Mouse (Mus musculus) MEL (cell line): ENCODE results near the gene Ndel1. TPM values are rescaled to one million over a fixed set of nuclear protein-coding genes. Genes with fewer than 3 reads are reported as not detected.

Source experiments
- DNase-seq: peaks from one replicate; pipeline ENCODE4 v3.0.0; 2011; ENCODE audit warnings: low read depth, low spot score
- H3K27ac ChIP-seq: 2 replicates; pipeline ENCODE4 v1.5.1; 2012; ENCODE audit warnings: low read depth, mild to moderate bottlenecking, control low read depth, low read length, moderate library complexity; ENCODE audit not compliant: control insufficient read depth
- H3K27me3 ChIP-seq, 2 experiments: fragments of 150-350 bp in 1 of 2; sonication (generic) in 1 of 2; 2 replicates each; pipeline ENCODE4 v1.6.1; 2012; ENCODE audit warnings: low read length in 2 of 2, mild to moderate bottlenecking in 2 of 2, improper control_type of control experiment in 1 of 2, moderate library complexity in 1 of 2; ENCODE audit not compliant: insufficient read depth in 2 of 2, control insufficient read depth in 1 of 2
- H3K36me3 ChIP-seq, 2 experiments: 2 replicates each; pipeline ENCODE4 v1.6.1; 2012 to 2014; ENCODE audit warnings: low read length in 2 of 2, improper control_type of control experiment in 1 of 2, inconsistent platforms in 1 of 2, mild to moderate bottlenecking in 1 of 2; ENCODE audit not compliant: insufficient read depth in 2 of 2, control insufficient read depth in 1 of 2
- H3K4me1 ChIP-seq, 2 experiments: fragments of 150-350 bp in 1 of 2; sonication (generic) in 1 of 2; 2 replicates each; pipeline ENCODE4 v1.6.1; 2012; ENCODE audit warnings: low read length in 2 of 2, improper control_type of control experiment in 1 of 2, mild to moderate bottlenecking in 1 of 2; ENCODE audit not compliant: insufficient read depth in 2 of 2, control insufficient read depth in 1 of 2
- H3K4me3 ChIP-seq, 2 experiments: fragments of 150-350 bp in 1 of 2; sonication (generic) in 1 of 2; 2 replicates each; pipeline ENCODE4 v1.5.1; 2012; ENCODE audit warnings: low read depth in 2 of 2, low read length in 2 of 2, mild to moderate bottlenecking in 2 of 2, moderate library complexity in 2 of 2, control low read depth in 1 of 2, improper control_type of control experiment in 1 of 2; ENCODE audit not compliant: control insufficient read depth in 1 of 2, insufficient read depth in 1 of 2
- H3K79me2 ChIP-seq: 2 replicates; pipeline ENCODE4 v1.6.1; 2012; ENCODE audit warnings: mild to moderate bottlenecking, low read length, moderate library complexity; ENCODE audit not compliant: control insufficient read depth, poor library complexity, insufficient read depth
- H3K9ac ChIP-seq: 2 replicates; pipeline ENCODE4 v1.6.1; 2012; ENCODE audit warnings: low read depth, mild to moderate bottlenecking, control low read depth, low read length, moderate library complexity; ENCODE audit not compliant: control insufficient read depth, poor library complexity, severe bottlenecking
- H3K9me3 ChIP-seq: fragments of 150-350 bp; sonication (generic); replicated peaks from 2 replicates; pipeline ENCODE4 v1.6.1; 2012; ENCODE audit warnings: mild to moderate bottlenecking, low read length, improper control_type of control experiment, moderate library complexity; ENCODE audit not compliant: insufficient read depth
- BHLHE40 ChIP-seq: IDR thresholded peaks from 2 replicates; pipeline ENCODE4 v1.6.1; 2012; ENCODE audit warnings: low read depth, mild to moderate bottlenecking, inconsistent platforms, low read length, improper control_type of control experiment, borderline replicate concordance
- CHD2 ChIP-seq: IDR thresholded peaks from 2 replicates; pipeline ENCODE4 v1.6.1; 2011; ENCODE audit warnings: low read length, improper control_type of control experiment
- ELF1 ChIP-seq: IDR thresholded peaks from 2 replicates; pipeline ENCODE4 v1.6.1; 2014; ENCODE audit warnings: low read depth, mild to moderate bottlenecking, inconsistent platforms, low read length, improper control_type of control experiment, moderate library complexity
- GABPA ChIP-seq: IDR thresholded peaks from 2 replicates; pipeline ENCODE4 v1.6.1; 2012; ENCODE audit warnings: low read depth, mild to moderate bottlenecking, inconsistent platforms, low read length, improper control_type of control experiment, moderate library complexity
- HCFC1 ChIP-seq: IDR thresholded peaks from 2 replicates; pipeline ENCODE4 v1.6.1; 2012; ENCODE audit warnings: low read depth, mild to moderate bottlenecking, inconsistent platforms, low read length, improper control_type of control experiment, moderate library complexity
- JUND ChIP-seq: IDR thresholded peaks from 2 replicates; pipeline ENCODE4 v1.6.1; 2011; ENCODE audit warnings: low read depth, mild to moderate bottlenecking, improper control_type of control experiment, low read length
- KAT2A ChIP-seq: conservative IDR thresholded peaks from 2 replicates; pipeline ENCODE4 v1.6.1; 2012; ENCODE audit warnings: low read depth, low read length, improper control_type of control experiment, inconsistent platforms
- MAX ChIP-seq: IDR thresholded peaks from 2 replicates; pipeline ENCODE4 v1.6.1; 2011; ENCODE audit warnings: low read length, improper control_type of control experiment
- MAZ ChIP-seq: IDR thresholded peaks from 2 replicates; pipeline ENCODE4 v1.6.1; 2012; ENCODE audit warnings: low read depth, mild to moderate bottlenecking, inconsistent platforms, low read length, improper control_type of control experiment
- MYC ChIP-seq: IDR thresholded peaks from 2 replicates; pipeline ENCODE4 v1.6.1; 2011; ENCODE audit warnings: low read depth, mild to moderate bottlenecking, low read length, improper control_type of control experiment, moderate library complexity
- NELFE ChIP-seq: IDR thresholded peaks from 2 replicates; pipeline ENCODE4 v1.6.1; 2011; ENCODE audit warnings: low read depth, low read length, improper control_type of control experiment
- POLR2A ChIP-seq, 2 experiments: IDR thresholded peaks; 2 replicates each; pipeline ENCODE4 v1.6.1; 2011 to 2012; ENCODE audit warnings: low read length in 2 of 2, mild to moderate bottlenecking in 2 of 2, control low read depth in 1 of 2, improper control_type of control experiment in 1 of 2, low read depth in 1 of 2, moderate library complexity in 1 of 2; ENCODE audit not compliant: control insufficient read depth in 1 of 2, insufficient read depth in 1 of 2, poor library complexity in 1 of 2
- POLR2AphosphoS2 ChIP-seq: IDR thresholded peaks from 2 replicates; pipeline ENCODE4 v1.6.1; 2011; ENCODE audit warnings: low read length, improper control_type of control experiment
- RCOR1 ChIP-seq: IDR thresholded peaks from 2 replicates; pipeline ENCODE4 v1.6.1; 2012; ENCODE audit warnings: low read depth, mild to moderate bottlenecking, inconsistent platforms, low read length, improper control_type of control experiment
- SIN3A ChIP-seq: IDR thresholded peaks from 2 replicates; pipeline ENCODE4 v1.6.1; 2012; ENCODE audit warnings: low read length, improper control_type of control experiment, inconsistent platforms
- SMC3 ChIP-seq: IDR thresholded peaks from 2 replicates; pipeline ENCODE4 v1.6.1; 2011; ENCODE audit warnings: low read depth, low read length, improper control_type of control experiment
- TAL1 ChIP-seq: IDR thresholded peaks from 2 replicates; pipeline ENCODE4 v1.6.1; 2012; ENCODE audit warnings: mild to moderate bottlenecking, inconsistent platforms, low read length, moderate library complexity, mixed read lengths
- TBP ChIP-seq: IDR thresholded peaks from 2 replicates; pipeline ENCODE4 v1.8.0; 2011; ENCODE audit warnings: low read depth, low read length, improper control_type of control experiment
- TCF12 ChIP-seq: IDR thresholded peaks from 2 replicates; pipeline ENCODE4 v1.6.1; 2014; ENCODE audit warnings: low read depth, mild to moderate bottlenecking, inconsistent platforms, low read length, improper control_type of control experiment, moderate library complexity
- UBTF ChIP-seq: IDR thresholded peaks from 2 replicates; pipeline ENCODE4 v1.6.1; 2012; ENCODE audit warnings: low read depth, mild to moderate bottlenecking, inconsistent platforms, low read length, improper control_type of control experiment, moderate library complexity, borderline replicate concordance; ENCODE audit not compliant: insufficient read depth
- USF1 ChIP-seq: IDR thresholded peaks from 2 replicates; pipeline ENCODE4 v1.6.1; 2014; ENCODE audit warnings: low read depth, mild to moderate bottlenecking, inconsistent platforms, low read length, improper control_type of control experiment, moderate library complexity
- USF2 ChIP-seq, 2 experiments: IDR thresholded peaks; 2 replicates each; pipeline ENCODE4 v1.6.1; 2011 to 2012; ENCODE audit warnings: improper control_type of control experiment in 2 of 2, low read length in 2 of 2, borderline replicate concordance in 1 of 2, inconsistent platforms in 1 of 2, low read depth in 1 of 2, mild to moderate bottlenecking in 1 of 2; ENCODE audit not compliant: insufficient read depth in 1 of 2
- ZC3H11A ChIP-seq: IDR thresholded peaks from 2 replicates; pipeline ENCODE4 v1.6.1; 2012; ENCODE audit warnings: low read depth, mild to moderate bottlenecking, inconsistent platforms, low read length, improper control_type of control experiment
- ZMIZ1 ChIP-seq: IDR thresholded peaks from 2 replicates; pipeline ENCODE4 v1.6.1; 2012; ENCODE audit warnings: low read depth, mild to moderate bottlenecking, inconsistent platforms, low read length, improper control_type of control experiment, moderate library complexity
- ZNF384 ChIP-seq: IDR thresholded peaks from 2 replicates; pipeline ENCODE4 v1.6.1; 2012; ENCODE audit warnings: low read depth, mild to moderate bottlenecking, inconsistent platforms, low read length, improper control_type of control experiment
- polyA plus RNA-seq, 2 experiments: library from polyadenylated mRNA; stranded (reverse) in 1 of 2; unstranded in 1 of 2; fragments of >175 nt in 1 of 2; fragments of >200 nt in 1 of 2; gene quantifications; 2 replicates each; pipeline versions ENCODE4 v1.2.1 to v1.2.4; 2012; ENCODE audit warnings: low replicate concordance in 2 of 2, low read depth in 1 of 2; ENCODE audit not compliant: insufficient read length in 2 of 2, insufficient read depth in 1 of 2, missing spikeins in 1 of 2
- total RNA-seq: library from RNA; depleted of rRNA; stranded (reverse); fragments of 300-350 nt; gene quantifications from 2 replicates; pipeline ENCODE4 v1.2.3, GENCODE M21; 2012

Gene Ndel1
- total and polyA plus RNA-seq, 3 experiments, result 55.0 to 70.7 (median 61.2) TPM

DNA sequence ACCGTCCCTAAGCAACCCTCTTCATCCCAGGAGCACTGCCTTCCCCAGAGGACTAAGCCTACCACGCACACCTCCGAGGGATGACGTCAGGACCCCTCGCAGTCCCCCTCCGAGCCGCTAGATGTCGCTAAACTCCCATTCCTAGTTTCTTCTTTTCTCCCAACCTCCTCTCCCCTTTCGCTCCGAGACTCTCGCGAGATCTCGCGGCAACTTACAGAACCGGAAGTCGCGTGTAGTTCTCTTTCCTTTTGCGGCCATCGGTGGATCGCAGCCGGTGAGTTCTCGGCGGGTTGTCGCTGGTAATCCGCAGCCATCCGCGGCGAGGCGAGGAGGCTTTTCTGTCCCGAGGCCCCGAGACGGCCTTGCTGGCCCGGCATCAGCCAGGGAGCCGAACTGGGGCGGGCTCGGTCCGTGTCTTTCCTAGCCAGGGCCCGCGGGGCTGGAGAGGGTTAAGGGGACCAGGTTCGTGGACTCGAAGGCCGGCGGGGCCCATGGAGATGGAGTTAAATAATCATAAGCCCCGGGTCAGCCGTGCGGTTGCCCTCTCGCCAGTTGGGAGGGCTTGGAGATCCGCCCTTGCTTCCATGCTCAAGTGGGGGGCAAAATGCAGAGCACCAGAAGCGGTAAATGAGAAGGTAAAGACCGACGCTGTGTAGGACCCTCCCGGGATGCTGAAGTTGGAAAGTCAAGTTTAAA, 29.8 kb upstream of the Ndel1 start, which contains the start of gene Rpl26 (continued):
- TF ChIP-seq MYC, result peak; percentile 80; the same call in 1 of the 2 replicates
- TF ChIP-seq TBP, result peak; percentile 99
- TF ChIP-seq BHLHE40, result peak; percentile 41; the same call in 1 of the 2 replicates
- peak; percentile 96 for TF ChIP-seq POLR2AphosphoS2

DNA sequence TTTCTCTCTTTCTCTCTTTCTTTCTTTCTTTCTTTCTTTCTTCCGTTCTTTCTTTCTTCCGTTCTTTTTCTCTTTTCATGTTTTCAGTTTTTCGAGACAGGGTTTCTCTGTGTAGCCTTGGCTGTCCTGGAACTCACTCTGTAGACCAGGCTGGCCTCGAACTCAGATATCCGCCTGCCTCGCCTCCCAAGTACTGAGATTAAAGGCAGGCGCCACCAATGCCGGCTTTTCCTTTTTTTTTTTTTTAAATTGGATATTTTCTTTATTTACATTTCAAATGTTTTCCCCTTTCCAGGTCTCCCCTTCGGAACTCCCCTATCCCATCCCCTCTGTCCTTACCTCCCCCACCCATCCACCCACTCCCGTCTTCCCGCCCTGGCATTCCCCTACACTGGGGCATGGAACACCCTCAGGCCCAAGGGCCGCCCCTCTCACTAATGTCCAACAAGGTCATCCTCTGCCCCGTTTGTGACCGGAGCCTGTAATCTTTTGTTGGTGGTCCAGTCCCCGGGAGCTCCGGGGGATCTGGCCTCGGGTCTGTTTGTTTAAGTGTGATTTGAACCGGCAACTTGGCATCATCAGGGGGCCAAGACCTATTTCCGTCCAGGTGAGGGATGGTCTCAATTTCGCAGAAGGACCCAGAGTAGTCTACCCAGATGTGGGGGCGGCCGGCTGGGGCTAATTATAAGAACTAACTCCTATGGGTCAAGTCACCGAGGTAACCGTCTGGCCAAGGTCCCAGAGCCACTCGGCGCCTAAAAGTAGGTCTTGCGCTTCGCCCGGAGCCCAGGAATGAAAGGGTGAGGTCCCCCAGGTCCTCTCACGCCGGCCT, 29.1 kb upstream of the Ndel1 start:
- peak overlapping the region; percentile 70 for H3K9ac ChIP-seq
- no peaks in the 10 kb centered on the region for H3K27me3 ChIP-seq
- H3K9me3 ChIP-seq, result no peaks in the 10 kb centered on the region
- peak overlapping the region; percentile 70 for H3K27ac ChIP-seq
- H3K4me3 ChIP-seq, result peak overlapping the region; percentile 55 to 64
- TF ChIP-seq UBTF (0 out of 2 replicates have a peak, but pooled peaks have one; percentile 24), ZNF384 (peak; percentile 84), MYC (no peak), JUND (no peak), ZMIZ1 (peak; percentile 7; the same call in 1 of the 2 replicates)
- DNase-seq, result peak; percentile 59
- H3K4me1 ChIP-seq, result peaks cover 3 to 49% of the 10 kb centered on the region in 2 experiments; a peak in 2 of 4 replicates
- peaks cover 22% of the 10 kb centered on the region for H3K79me2 ChIP-seq
- peaks cover 25 to 50% of the 10 kb centered on the region in 2 experiments for H3K36me3 ChIP-seq

DNA sequence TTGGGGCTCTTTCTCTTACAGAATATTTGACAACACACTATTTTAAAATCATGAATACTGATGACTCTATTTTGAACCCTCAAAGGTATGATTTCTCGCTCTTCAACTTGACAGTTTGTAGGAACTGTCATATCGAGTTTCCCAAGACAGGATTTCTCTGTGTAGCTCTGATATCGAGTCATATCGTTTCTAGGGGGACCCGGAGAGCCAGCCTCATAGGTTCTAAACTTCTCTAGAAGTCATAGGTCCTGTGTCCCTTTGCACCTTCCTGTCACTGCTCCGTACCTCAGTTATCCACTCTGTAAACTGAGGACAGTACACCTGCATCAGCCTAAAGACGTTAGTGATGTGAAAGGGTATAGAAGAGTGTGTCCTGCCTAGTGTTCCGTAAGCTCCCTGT, 28.2 kb upstream of the Ndel1 start:
- Histone ChIP-seq H3K4me1 (peaks cover 3 to 44% of the 10 kb centered on the region in 2 experiments; a peak in 3 of 4 replicates), H3K27ac (peak overlapping the region; percentile 92), H3K4me3 (peak overlapping the region; percentile 55 to 61), H3K36me3 (peaks cover 21 to 48% of the 10 kb centered on the region in 2 experiments), H3K9me3 (no peaks in the 10 kb centered on the region), H3K79me2 (peaks cover 22% of the 10 kb centered on the region), H3K9ac (peak overlapping the region; percentile 69), H3K27me3 (no peaks in the 10 kb centered on the region)
- peak; percentile 90 for DNase-seq
- TF ChIP-seq POLR2A (IDR thresholded peaks at IDR 0.05; ENCODE audit: control insufficient read depth in 1 of 2, insufficient read depth in 1 of 2, low read depth in 1 of 2, low read length in 2 of 2, poor library complexity in 1 of 2), result peak in 1 of 2 experiments; percentile 67; a peak in 2 of 4 replicates
- no peak for TF ChIP-seq MAZ
- TF ChIP-seq SIN3A, result peak; percentile 87
- TF ChIP-seq ZC3H11A, result no peak
- TF ChIP-seq RCOR1, result peak; percentile 70
- no peak for TF ChIP-seq ELF1
- no peak for TF ChIP-seq CHD2
- no peak for TF ChIP-seq POLR2AphosphoS2
- TF ChIP-seq GABPA, result no peak
- TF ChIP-seq JUND, result no peak
- no peak for TF ChIP-seq MAX
- TF ChIP-seq UBTF, result no peak
- peak; percentile 85 for TF ChIP-seq TBP
- TF ChIP-seq ZMIZ1, result no peak
- TF ChIP-seq KAT2A, result no peak
- TF ChIP-seq NELFE, result peak; percentile 48; the same call in 1 of the 2 replicates
- TF ChIP-seq USF1, result no peak
- no peak for TF ChIP-seq USF2 (IDR thresholded peaks at IDR 0.05; ENCODE audit: borderline replicate concordance in 1 of 2, insufficient read depth in 1 of 2, low read depth in 1 of 2, low read length in 2 of 2)
- 0 out of 2 replicates have a peak, but pooled peaks have one; percentile 29 for TF ChIP-seq MYC
- TF ChIP-seq TAL1, result peak; percentile 55
- TF ChIP-seq TCF12, result peak; percentile 62; the same call in 1 of the 2 replicates
- no peak for TF ChIP-seq SMC3
- TF ChIP-seq HCFC1, result no peak
